Mouse (Mus musculus) heart, embryonic 12.5 days (tissue): ENCODE measurements around the gene Usp44. TPM values are rescaled to one million over a fixed set of nuclear protein-coding genes. Genes with fewer than 3 reads are reported as not detected.
"Not testable (repeated sequence)": the region's sequence is repeated elsewhere in the genome, so short reads cannot be mapped to it uniquely, and the experiment has no call there.

Source experiments
- ATAC-seq: fragments of 200-750 bp; cut with Nextera tagmentation; 2 replicates; pipeline ENCODE4 v1.8.0; 2017; ENCODE audit warnings: moderate TSS enrichment, moderate library complexity; ENCODE audit not compliant: insufficient number of reproducible peaks, low FRiP score
- H3K27ac ChIP-seq: fragments of 300-500 bp; sonication (generic); 2 replicates; pipeline ENCODE4 v1.5.1; 2016; ENCODE audit warnings: mild to moderate bottlenecking, moderate library complexity; ENCODE audit not compliant: poor library complexity, severe bottlenecking
- H3K27me3 ChIP-seq: fragments of 300-500 bp; sonication (generic); replicated peaks from 2 replicates; pipeline ENCODE4 v1.6.1; 2016; ENCODE audit warnings: mild to moderate bottlenecking, moderate library complexity
- H3K36me3 ChIP-seq: fragments of 300-500 bp; sonication (generic); 2 replicates; pipeline ENCODE4 v1.6.1; 2016; ENCODE audit warnings: mild to moderate bottlenecking, moderate library complexity
- H3K4me1 ChIP-seq: fragments of 300-500 bp; sonication (generic); replicated peaks from 2 replicates; pipeline ENCODE4 v1.6.1; 2016; ENCODE audit warnings: mild to moderate bottlenecking
- H3K4me2 ChIP-seq: fragments of 300-500 bp; sonication (generic); 2 replicates; pipeline ENCODE4 v1.6.1; 2016; ENCODE audit warnings: mild to moderate bottlenecking, moderate library complexity
- H3K4me3 ChIP-seq: fragments of 300-500 bp; sonication (generic); 2 replicates; pipeline ENCODE4 v1.5.1; 2016; ENCODE audit warnings: mild to moderate bottlenecking
- H3K9ac ChIP-seq: fragments of 300-500 bp; sonication (generic); 2 replicates; pipeline ENCODE4 v1.6.1; 2016; ENCODE audit warnings: mild to moderate bottlenecking, moderate library complexity
- H3K9me3 ChIP-seq: fragments of 300-500 bp; sonication (generic); replicated peaks from 2 replicates; pipeline ENCODE4 v1.6.1; 2016; ENCODE audit warnings: mild to moderate bottlenecking, moderate library complexity
- WGBS: fragments of 180-500 bp; shearing (Covaris S2); methylation state at CpG from one replicate; pipeline ENCODE4 v1.1.7; 2016; 5-methylcytosine and 5-hydroxymethylcytosine counted together
- polyA plus RNA-seq: library from polyadenylated mRNA; unstranded; fragments of >200 nt; fragmentation: Nextera tagmentation; extraction: Ambion mirVana; gene quantifications from 2 replicates; pipeline ENCODE4 v1.2.1, GENCODE M21; 2016

Gene Usp44
- polyA plus RNA-seq, 1 experiment from 2014 or later = 0.50 TPM

GRCm38 (mm10) chr10:93813755-93814154 lies 17.6 kb upstream of the Usp44 start:
- H3K4me2 ChIP-seq = no peak overlapping the region
- peaks cover 19% of the 10 kb centered on the region for H3K27me3 ChIP-seq
- H3K36me3 ChIP-seq = no peaks in the 10 kb centered on the region
- H3K4me1 ChIP-seq = no peaks in the 10 kb centered on the region
- ATAC-seq = no peak
- 83% methylated on average over 10 of the region's 10 CpGs for WGBS
- H3K27ac ChIP-seq = no peak overlapping the region
- 0 out of 2 replicates have a peak, but pooled peaks cover 2% of the 10 kb centered on the region for H3K9me3 ChIP-seq
- H3K4me3 ChIP-seq = no peak overlapping the region
- H3K9ac ChIP-seq = no peak overlapping the region

- Histone ChIP-seq H3K9ac (no peak overlapping the region), H3K9me3 (0 out of 2 replicates have a peak, but pooled peaks cover 2% of the 10 kb centered on the region), H3K4me3 (no peak overlapping the region), H3K4me2 (no peak overlapping the region), H3K27ac (no peak overlapping the region), H3K27me3 (peaks cover 25% of the 10 kb centered on the region), H3K36me3 (no peaks in the 10 kb centered on the region), H3K4me1 (no peaks in the 10 kb centered on the region)
- WGBS = 27% methylated on average over 7 of the region's 7 CpGs
- ATAC-seq = no peak; the same call in 1 of the 2 replicates
Observed at GRCm38 (mm10) chr10:93818661-93819060, 12.7 kb upstream of the Usp44 start.

- Histone ChIP-seq H3K36me3 (no peaks in the 10 kb centered on the region), H3K9me3 (no peaks in the 10 kb centered on the region), H3K4me1 (peaks cover 12% of the 10 kb centered on the region), H3K27ac (no peak overlapping the region), H3K9ac (no peak overlapping the region), H3K4me2 (no peak overlapping the region), H3K4me3 (no peak overlapping the region), H3K27me3 (peaks cover 43% of the 10 kb centered on the region)
- ATAC-seq = no peak
- WGBS = 51% methylated on average over 9 of the region's 9 CpGs
Observed at GRCm38 (mm10) chr10:93829898-93830831, 1.2 kb upstream of the Usp44 start.

GRCm38 (mm10) chr10:93831730-93832574 lies 597 bp downstream of the Usp44 start:
- peak overlapping the region; percentile 28 for H3K4me3 ChIP-seq
- H3K4me2 ChIP-seq = peak overlapping the region; percentile 59
- 0 out of 2 replicates have a peak overlapping the region, but pooled peaks have one; percentile 30 for H3K9ac ChIP-seq
- H3K9me3 ChIP-seq = no peaks in the 10 kb centered on the region
- no peaks in the 10 kb centered on the region for H3K36me3 ChIP-seq
- peaks cover 12% of the 10 kb centered on the region for H3K4me1 ChIP-seq
- no peak for ATAC-seq
- no peak overlapping the region for H3K27ac ChIP-seq
- peaks cover 59% of the 10 kb centered on the region for H3K27me3 ChIP-seq
- WGBS = 8% methylated on average over 18 of the region's 18 CpGs

- Histone ChIP-seq H3K4me2 (no peak overlapping the region), H3K27me3 (peaks cover 59% of the 10 kb centered on the region)
- WGBS = 31% methylated on average over 9 of the region's 9 CpGs
Observed at GRCm38 (mm10) chr10:93832811-93833210, 1.5 kb downstream of the Usp44 start.

GRCm38 (mm10) chr10:93833370-93833698 lies 2.0 kb downstream of the Usp44 start:
- peak overlapping the region; percentile 59; the same call in 1 of the 2 replicates for H3K9ac ChIP-seq

More at GRCm38 (mm10) chr10:93832811-93833210, 1.5 kb downstream of the Usp44 start:
- Histone ChIP-seq H3K36me3 (no peaks in the 10 kb centered on the region), H3K9me3 (no peaks in the 10 kb centered on the region), H3K4me3 (no peak overlapping the region), H3K27ac (no peak overlapping the region), H3K9ac (no peak overlapping the region), H3K4me1 (peaks cover 12% of the 10 kb centered on the region)
- no peak for ATAC-seq

GRCm38 (mm10) chr10:93833699-93834393 lies 2.5 kb downstream of the Usp44 start:
- Histone ChIP-seq H3K27ac (no peak overlapping the region), H3K4me3 (peak overlapping the region; percentile 75), H3K9ac (peak overlapping the region; percentile 59), H3K4me2 (peak overlapping the region; percentile 97), H3K36me3 (no peaks in the 10 kb centered on the region), H3K4me1 (peaks cover 12% of the 10 kb centered on the region), H3K27me3 (peaks cover 59% of the 10 kb centered on the region), H3K9me3 (no peaks in the 10 kb centered on the region)
- ATAC-seq = peak; percentile 94
- under 1% methylated on average over 75 of the region's 75 CpGs for WGBS

More at GRCm38 (mm10) chr10:93833370-93833698, 2.0 kb downstream of the Usp44 start:
- Histone ChIP-seq H3K4me2 (peak overlapping the region; percentile 97), H3K27ac (no peak overlapping the region), H3K27me3 (peaks cover 59% of the 10 kb centered on the region), H3K36me3 (no peaks in the 10 kb centered on the region), H3K4me1 (peaks cover 12% of the 10 kb centered on the region), H3K4me3 (peak overlapping the region; percentile 75), H3K9me3 (no peaks in the 10 kb centered on the region)
- no peak for ATAC-seq
- WGBS = 3% methylated on average over 16 of the region's 16 CpGs

- Histone ChIP-seq H3K4me3 (peak overlapping the region; percentile 75), H3K36me3 (no peaks in the 10 kb centered on the region), H3K4me2 (peak overlapping the region; percentile 97), H3K27ac (no peak overlapping the region), H3K27me3 (peaks cover 59% of the 10 kb centered on the region), H3K9ac (peak overlapping the region; percentile 59; the same call in 1 of the 2 replicates), H3K4me1 (peaks cover 12% of the 10 kb centered on the region), H3K9me3 (no peaks in the 10 kb centered on the region)
- 9% methylated on average over 13 of the region's 13 CpGs for WGBS
- no peak for ATAC-seq
Observed at GRCm38 (mm10) chr10:93834394-93834745, 3.0 kb downstream of the Usp44 start.

- not testable (repeated sequence) for H3K4me2 ChIP-seq, H3K27ac ChIP-seq, H3K4me3 ChIP-seq, H3K36me3 ChIP-seq, H3K9me3 ChIP-seq, ATAC-seq, H3K9ac ChIP-seq
- H3K27me3 ChIP-seq = peaks cover 52% of the 10 kb centered on the region
- H3K4me1 ChIP-seq = peaks cover 12% of the 10 kb centered on the region
- 88% methylated on average over 7 of the region's 7 CpGs for WGBS
Observed at GRCm38 (mm10) chr10:93835115-93835514, 3.8 kb downstream of the Usp44 start.

GRCm38 (mm10) chr10:93846706-93847105 lies 15.4 kb downstream of the Usp44 start:
- no peaks in the 10 kb centered on the region for H3K27me3 ChIP-seq
- H3K4me2 ChIP-seq = no peak overlapping the region
- WGBS = 91% methylated on average over 13 of the region's 13 CpGs
- no peaks in the 10 kb centered on the region for H3K4me1 ChIP-seq
- 0 out of 2 replicates have a peak, but pooled peaks cover 4% of the 10 kb centered on the region for H3K36me3 ChIP-seq
- no peak overlapping the region for H3K27ac ChIP-seq
- H3K9ac ChIP-seq = no peak overlapping the region
- H3K4me3 ChIP-seq = no peak overlapping the region
- no peak for ATAC-seq
- H3K9me3 ChIP-seq = peaks cover 12% of the 10 kb centered on the region
